Mouse (Mus musculus): Measurements from ENCODE around the gene Krtap4-1. TPM values are rescaled to one million over a fixed set of nuclear protein-coding genes. Genes with fewer than 3 reads are reported as not detected.
"Not testable (repeated sequence)": the region's sequence is repeated elsewhere in the genome, so short reads cannot be mapped to it uniquely, and the experiment has no call there.

Gene Krtap4-1
- not detected for total RNA-seq (2021)
- long read RNA-seq, experiment 1 = 0 reads
- long read RNA-seq, experiment 2 = 0 reads

- Histone ChIP-seq H3K27ac (no peak within 1 kb of the TSS), H3K4me3 (no peak within 1 kb of the TSS)
- intact Hi-C loops (cut with DNase I) = no loop called here
- no peak for DNase-seq (ENCODE audit: extremely low spot score in 1 of 2, low spot score in 2 of 2)
- TF ChIP-seq CTCF (IDR thresholded peaks at IDR 0.05) = no peak
Observed at GRCm38 (mm10) chr11:99628138-99628537, at the start of gene Krtap4-1. TSS of gene Krtap4-1 (minus strand) at chr11:99628238.

GRCm38 (mm10) chr11:99665860-99666259 is 37.8 kb upstream of the Krtap4-1 start, which contains the start of gene Krtap4-6:
TSS of gene Krtap4-6 (minus strand) at chr11:99665960.
- no peak within 1 kb of the TSS for H3K4me3 ChIP-seq
- intact Hi-C loops (cut with DNase I) = no loop called here
- no peak for DNase-seq (ENCODE audit: extremely low spot score in 1 of 2, low spot score in 2 of 2)
- no peak within 1 kb of the TSS for H3K27ac ChIP-seq
- TF ChIP-seq CTCF (IDR thresholded peaks at IDR 0.05) = no peak

- intact Hi-C loops (cut with DNase I) = no loop called here
- Histone ChIP-seq H3K27ac (no peak overlapping the region), H3K4me3 (no peak overlapping the region)
- TF ChIP-seq CTCF (IDR thresholded peaks at IDR 0.05) = no peak
- no peak for DNase-seq (ENCODE audit: extremely low spot score in 1 of 2, low spot score in 2 of 2)
Observed at GRCm38 (mm10) chr11:99662802-99663201, 34.8 kb upstream of the Krtap4-1 start.

- intact Hi-C loops (cut with DNase I) = no loop called here
- H3K4me3 ChIP-seq = no peak overlapping the region
Observed at GRCm38 (mm10) chr11:99659256-99659655, 31.2 kb upstream of the Krtap4-1 start.

GRCm38 (mm10) chr11:99658467-99659010 is 30.5 kb upstream of the Krtap4-1 start, which contains the start of gene Gm11563:
TSS of gene Gm11563 (minus strand) at chr11:99658960.
- intact Hi-C loops (cut with DNase I); H3K27ac ChIP-seq; DNase-seq (ENCODE audit: extremely low spot score in 1 of 2, low spot score in 2 of 2); H3K4me3 ChIP-seq: not testable (repeated sequence)

More at GRCm38 (mm10) chr11:99659256-99659655, 31.2 kb upstream of the Krtap4-1 start:
- no peak overlapping the region for H3K27ac ChIP-seq
- no peak for TF ChIP-seq CTCF (IDR thresholded peaks at IDR 0.05)
- DNase-seq (ENCODE audit: extremely low spot score in 1 of 2, low spot score in 2 of 2) = no peak

- no peak for TF ChIP-seq CTCF (IDR thresholded peaks at IDR 0.05)
- no peak for DNase-seq (ENCODE audit: extremely low spot score in 1 of 2, low spot score in 2 of 2)
- no peak overlapping the region for H3K4me3 ChIP-seq
- intact Hi-C loops (cut with DNase I) = no loop called here
- no peak overlapping the region for H3K27ac ChIP-seq
Observed at GRCm38 (mm10) chr11:99657051-99657450, 29.0 kb upstream of the Krtap4-1 start.

- H3K27ac ChIP-seq = no peak within 1 kb of the TSS
- TF ChIP-seq CTCF (IDR thresholded peaks at IDR 0.05) = no peak
- no peak within 1 kb of the TSS for H3K4me3 ChIP-seq
- DNase-seq (ENCODE audit: extremely low spot score in 1 of 2, low spot score in 2 of 2) = no peak
- intact Hi-C loops (cut with DNase I) = no loop called here
Observed at GRCm38 (mm10) chr11:99650136-99650535, 22.1 kb upstream of the Krtap4-1 start, which contains the start of gene Gm11555. TSS of gene Gm11555 (minus strand) at chr11:99650236.

GRCm38 (mm10) chr11:99646444-99646843 is 18.4 kb upstream of the Krtap4-1 start:
- Histone ChIP-seq H3K4me3 (no peak overlapping the region), H3K27ac (0 out of 2 replicates have a peak overlapping the region, but pooled peaks have one; percentile 1)
- intact Hi-C loops (cut with DNase I) = loop anchor here (5.0 kb wide), 1 partner anchor 179 kb away; no protein-coding TSS in a partner anchor
- peak in 1 of 2 experiments; percentile 21 for DNase-seq (ENCODE audit: extremely low spot score in 1 of 2, low spot score in 2 of 2)
- TF ChIP-seq CTCF (IDR thresholded peaks at IDR 0.05) = no peak

- Histone ChIP-seq H3K4me3 (no peak overlapping the region), H3K27ac (no peak overlapping the region)
- DNase-seq (ENCODE audit: extremely low spot score in 1 of 2, low spot score in 2 of 2) = no peak
- no peak for TF ChIP-seq CTCF (IDR thresholded peaks at IDR 0.05)
- intact Hi-C loops (cut with DNase I) = no loop called here
Observed at GRCm38 (mm10) chr11:99644351-99644750, 16.3 kb upstream of the Krtap4-1 start.

GRCm38 (mm10) chr11:99643635-99644139 is 15.6 kb upstream of the Krtap4-1 start, which contains the start of gene Krtap4-7:
TSS of gene Krtap4-7 (minus strand) at chr11:99644089.
- DNase-seq (ENCODE audit: extremely low spot score in 1 of 2, low spot score in 2 of 2); H3K4me3 ChIP-seq; H3K27ac ChIP-seq; intact Hi-C loops (cut with DNase I): not testable (repeated sequence)

- no peak overlapping the region for H3K27ac ChIP-seq
- DNase-seq (ENCODE audit: extremely low spot score in 1 of 2, low spot score in 2 of 2) = no peak
- TF ChIP-seq CTCF (IDR thresholded peaks at IDR 0.05) = no peak
- intact Hi-C loops (cut with DNase I) = no loop called here
- no peak overlapping the region for H3K4me3 ChIP-seq
Observed at GRCm38 (mm10) chr11:99640926-99641325, 12.9 kb upstream of the Krtap4-1 start.

GRCm38 (mm10) chr11:99637086-99637485 is 9.0 kb upstream of the Krtap4-1 start:
- Histone ChIP-seq H3K27ac (no peak overlapping the region), H3K4me3 (no peak overlapping the region)
- no peak for TF ChIP-seq CTCF (IDR thresholded peaks at IDR 0.05)
- DNase-seq (ENCODE audit: extremely low spot score in 1 of 2, low spot score in 2 of 2) = no peak
- intact Hi-C loops (cut with DNase I) = no loop called here

All from left cerebral cortex, adult 2 months (tissue).